Mouse (Mus musculus) megakaryocyte, embryonic 14.5 days (primary cell): Measurements from ENCODE around the gene Olfr288.

Source experiments
- FLI1 ChIP-seq: IDR thresholded peaks from 2 replicates; pipeline ENCODE4 v1.6.1; 2012; ENCODE audit warnings: low read length, inconsistent platforms, mixed read lengths
- GATA1 ChIP-seq: IDR thresholded peaks from 3 replicates; pipeline ENCODE4 v1.6.1; 2012; ENCODE audit warnings: mixed read lengths, low read length, inconsistent platforms, borderline replicate concordance

DNA sequence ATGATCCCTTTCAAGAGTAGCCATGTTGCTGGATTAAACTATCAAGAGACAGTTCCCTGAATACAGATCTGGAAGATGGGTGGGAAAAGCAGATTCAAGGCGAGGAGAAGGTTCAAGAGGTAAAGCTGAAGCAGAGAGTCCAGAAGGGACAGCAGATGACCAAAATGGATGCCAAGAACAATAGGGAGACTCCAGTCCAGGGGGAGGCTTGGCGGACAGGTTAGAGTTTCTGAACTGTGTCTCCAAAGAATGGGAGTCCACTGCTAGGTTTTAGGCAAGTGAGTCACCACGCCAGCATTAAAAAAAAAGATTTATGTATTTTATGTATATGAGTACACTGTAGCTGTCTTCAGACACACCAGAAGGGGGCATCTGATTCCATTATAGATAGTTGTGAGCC, 40.7 kb downstream of the Olfr288 start:
- TF ChIP-seq GATA1 (no peak), FLI1 (no peak)
